Mouse (Mus musculus) layer of hippocampus, adult 8-10 months (tissue): ENCODE results near the gene Cntrob. TPM values are rescaled to one million over a fixed set of nuclear protein-coding genes. Genes with fewer than 3 reads are reported as not detected.

Experiments used
- DNase-seq, 2 experiments: peaks; one replicate each; pipeline ENCODE4 v3.0.0; 2022; ENCODE audit warnings: low spot score in 2 of 2
- total RNA-seq, 4 experiments: library from RNA; stranded (reverse); gene quantifications; 2 replicates each; pipeline ENCODE4 v1.2.4; 2022

The Cntrob gene
- total RNA-seq, 4 experiments from 2014 or later = 12.4 to 17.2 (median 15.5) TPM

DNA sequence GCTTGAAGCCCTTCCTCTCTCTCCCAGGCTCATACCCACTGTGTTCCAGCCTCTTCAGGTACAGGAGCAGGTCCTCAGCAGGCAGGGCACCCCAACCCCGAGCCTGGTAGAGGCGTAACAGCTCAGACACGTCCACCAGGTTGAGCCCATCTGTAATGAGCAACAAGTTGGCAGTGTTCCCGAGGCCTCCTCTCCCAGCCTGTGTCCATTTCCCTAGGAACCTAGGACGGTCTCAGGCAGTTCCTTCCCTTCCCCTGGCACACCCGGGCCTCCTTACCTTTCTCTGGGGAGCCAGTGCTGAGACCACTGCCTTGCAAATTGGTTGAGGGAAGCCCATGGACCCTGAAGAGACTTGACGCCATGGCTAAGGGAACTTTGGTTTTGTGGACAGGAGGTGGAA, 20.8 kb downstream of the Cntrob start:
- no peak for DNase-seq

DNA sequence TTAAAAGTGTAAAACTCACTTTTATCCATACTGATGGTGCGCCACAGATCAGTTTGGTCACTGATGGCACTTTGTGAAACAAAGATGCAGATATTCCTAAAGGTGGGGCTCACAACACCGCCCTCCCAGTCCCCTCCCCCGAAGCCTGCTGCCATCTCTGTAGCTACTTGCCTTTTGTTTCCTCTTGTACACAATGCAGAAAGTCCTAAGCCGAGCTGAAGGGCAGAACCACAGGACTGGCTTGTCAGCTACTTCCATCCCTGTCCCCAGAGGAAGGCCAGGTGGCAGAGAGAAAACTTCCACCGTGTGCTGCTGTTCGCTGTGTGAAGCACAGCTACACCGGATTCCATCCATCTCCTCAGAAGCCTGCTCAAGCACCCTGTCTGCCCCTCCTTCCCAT, 25.3 kb downstream of the Cntrob start:
- no peak for DNase-seq

DNA sequence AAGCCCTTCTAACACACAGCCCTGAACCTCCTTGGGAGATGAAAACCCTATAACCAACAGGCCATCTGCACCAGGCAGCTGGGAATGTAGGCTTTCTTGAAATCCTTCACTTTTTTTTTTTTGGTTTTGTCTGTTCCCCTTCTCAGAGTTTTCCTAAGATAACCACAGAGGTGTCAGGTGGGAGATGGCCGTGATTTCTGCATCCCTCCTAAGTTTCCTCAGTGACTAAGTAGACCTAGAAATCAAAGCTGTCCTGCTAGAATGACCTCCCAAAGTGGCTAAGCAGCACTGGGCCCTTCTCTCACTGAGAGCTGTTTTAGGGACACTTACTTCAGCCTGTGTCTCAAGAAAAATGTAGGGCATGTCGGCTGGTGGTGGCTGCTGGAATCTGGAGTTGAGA, 25.8 kb downstream of the Cntrob start:
- DNase-seq = no peak

DNA sequence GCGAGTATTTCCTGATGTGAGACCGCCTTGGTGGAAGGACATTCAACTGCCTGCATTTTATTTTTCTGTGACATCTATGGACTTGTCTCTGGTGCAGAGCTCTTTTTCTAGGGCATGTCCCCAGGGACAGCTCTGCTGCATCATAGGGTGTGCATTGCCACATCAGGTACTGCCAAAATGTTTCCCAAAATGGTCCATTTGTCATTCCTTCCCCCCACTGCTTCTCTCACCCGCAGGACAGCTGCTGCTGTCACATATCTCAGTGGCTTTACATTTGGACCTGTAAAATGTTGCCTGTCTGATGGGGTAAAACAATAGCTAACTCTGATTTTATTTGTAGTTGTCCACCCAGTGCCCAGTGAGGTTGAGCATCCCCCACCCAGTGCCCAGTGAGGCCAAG, 28.3 kb downstream of the Cntrob start:
- no peak for DNase-seq

DNA sequence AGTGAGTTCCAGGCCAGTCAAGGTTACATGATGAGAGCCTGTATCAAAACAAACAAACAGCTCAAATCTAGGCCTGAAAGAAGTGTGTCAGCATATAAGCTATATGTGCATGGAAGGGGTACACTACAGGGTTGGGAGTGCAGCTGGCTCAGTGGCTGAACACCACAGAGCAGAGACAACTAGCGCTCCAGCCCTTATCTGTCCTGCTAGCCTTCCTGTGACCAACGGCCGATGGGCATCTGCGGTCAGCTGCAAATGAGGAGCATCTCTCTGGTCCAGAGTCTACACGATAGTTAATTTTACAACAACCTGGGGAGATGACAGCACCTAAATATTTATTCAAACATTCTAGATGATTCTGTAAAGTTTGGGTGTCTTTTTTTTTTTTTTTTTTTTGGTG, 32.5 kb downstream of the Cntrob start:
- DNase-seq = no peak

DNA sequence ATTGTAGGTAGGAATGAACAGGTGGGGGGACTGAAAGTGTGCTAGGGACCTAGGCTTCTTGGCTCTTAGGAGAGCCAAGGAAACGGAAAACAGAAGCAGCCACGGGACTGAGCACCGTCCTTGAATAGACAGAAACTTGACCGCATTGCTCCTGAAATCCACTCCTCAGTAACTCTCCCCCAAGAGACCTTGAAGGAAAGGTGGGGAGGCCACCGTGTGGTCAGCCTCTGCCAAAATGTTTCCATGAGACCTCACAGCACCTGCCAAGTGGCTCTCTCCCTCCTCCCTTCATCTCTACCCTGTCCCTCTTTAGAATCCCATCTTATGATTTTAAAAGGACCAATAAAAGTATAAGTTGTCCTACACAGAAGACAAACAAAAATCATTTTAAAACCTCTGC, 46.3 kb downstream of the Cntrob start:
- no peak for DNase-seq

DNA sequence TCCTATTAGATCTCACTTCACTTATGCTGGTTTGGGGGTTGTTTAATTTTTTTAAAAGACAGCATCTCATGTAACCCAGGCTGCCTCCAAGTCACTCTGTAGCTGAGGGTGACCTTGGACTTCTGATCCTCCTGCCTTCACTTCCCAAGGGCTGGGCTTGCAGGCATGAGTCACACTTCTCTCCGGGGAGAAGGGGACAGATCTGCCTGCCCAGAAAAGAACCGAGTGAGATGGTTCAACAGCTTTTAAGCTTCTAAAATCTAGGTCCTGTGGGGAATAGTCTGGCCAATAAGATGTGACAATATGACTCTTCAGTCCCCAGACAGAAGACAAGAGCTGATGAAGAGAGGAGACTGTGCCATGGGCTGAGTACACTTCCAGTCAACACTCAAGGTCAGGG, 47.5 kb downstream of the Cntrob start:
- no peak for DNase-seq

DNA sequence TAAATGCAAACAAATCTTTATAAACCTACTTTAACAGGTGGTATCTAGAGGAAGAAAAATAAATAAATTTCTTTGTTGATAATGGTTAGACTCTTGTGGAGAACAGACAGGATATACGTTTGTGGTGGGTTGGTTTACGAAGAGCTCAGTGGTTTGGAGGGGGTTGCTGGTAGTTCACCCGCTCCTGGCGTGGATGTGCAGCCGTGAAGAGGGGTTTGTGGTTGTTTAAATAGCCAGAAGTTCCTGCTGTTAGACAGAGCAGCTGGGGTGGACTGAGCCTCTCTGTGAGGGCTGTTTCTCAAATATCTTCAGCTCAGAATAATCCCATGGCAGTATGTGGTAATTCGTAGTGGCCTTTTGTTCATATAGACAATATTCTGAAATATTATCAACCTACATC, 47.9 kb downstream of the Cntrob start:
- no peak for DNase-seq

DNA sequence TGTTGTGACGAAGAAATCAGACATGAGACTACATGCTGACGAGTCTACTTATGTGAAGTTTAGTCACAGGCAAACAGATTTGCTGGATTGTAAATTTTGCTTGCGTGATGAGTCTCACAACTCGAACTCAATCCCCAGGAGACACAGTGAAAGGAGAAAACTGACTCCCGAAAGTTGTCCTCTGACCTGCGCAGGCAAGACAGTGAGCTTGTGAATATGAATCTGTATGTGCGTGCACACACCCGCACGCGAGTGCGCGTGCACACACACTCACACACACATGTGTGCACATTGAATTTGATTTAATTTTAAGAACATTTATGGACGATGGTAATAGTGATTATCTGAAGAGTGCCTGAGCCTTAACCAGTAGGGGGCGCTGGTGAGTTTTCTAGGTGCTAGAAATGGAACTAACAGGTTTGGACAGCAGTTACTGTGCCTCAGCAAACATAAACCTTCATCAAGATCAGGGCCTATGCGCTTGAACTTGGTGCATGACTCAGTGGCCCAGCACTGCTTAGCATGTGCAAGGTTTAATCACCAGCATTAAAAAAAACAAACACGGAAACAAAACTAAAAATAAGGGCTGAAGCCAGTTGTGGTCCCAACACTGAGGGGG, 51.3 kb downstream of the Cntrob start:
- DNase-seq = peak in 1 of 2 experiments; percentile 85

DNA sequence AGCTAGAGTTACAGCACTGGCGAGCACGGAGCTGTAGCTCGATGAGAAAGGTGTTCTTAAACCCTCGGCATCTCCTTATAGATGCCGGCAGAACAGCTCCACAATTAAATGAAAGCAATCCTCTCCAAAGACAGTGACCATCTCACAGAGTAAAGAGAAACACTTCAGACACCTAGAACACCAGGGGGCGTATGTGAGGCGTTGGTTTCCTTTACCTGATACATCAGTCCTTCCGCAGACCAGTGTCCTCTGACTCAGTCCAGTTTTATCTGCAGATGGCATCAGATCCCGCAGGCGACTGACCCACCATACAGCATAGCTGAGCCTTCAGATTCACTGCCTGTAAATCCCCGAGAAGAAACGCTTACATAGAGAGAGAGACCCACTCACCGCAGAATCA, 54.0 kb downstream of the Cntrob start:
- peak in 1 of 2 experiments; percentile 63 for DNase-seq

DNA sequence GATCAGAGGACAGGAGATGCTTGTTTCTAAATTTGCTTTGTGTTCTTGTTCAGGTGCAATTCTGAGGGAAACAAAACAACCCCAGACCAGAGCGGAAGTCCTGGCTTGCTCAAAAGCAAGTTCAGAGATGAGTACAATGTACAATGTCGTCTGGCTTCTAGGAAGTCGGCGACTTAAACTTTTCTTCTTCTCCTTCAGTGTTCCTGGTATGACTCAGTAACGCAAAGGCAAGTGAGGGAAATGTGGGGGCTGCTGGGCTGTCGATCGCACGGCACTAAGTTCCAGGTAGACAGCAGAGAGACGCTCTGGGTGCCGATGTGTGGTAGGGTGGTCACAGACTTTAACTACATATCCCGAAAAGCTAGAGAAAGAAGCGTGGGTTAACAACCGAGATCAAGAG, 55.5 kb downstream of the Cntrob start:
- no peak for DNase-seq

DNA sequence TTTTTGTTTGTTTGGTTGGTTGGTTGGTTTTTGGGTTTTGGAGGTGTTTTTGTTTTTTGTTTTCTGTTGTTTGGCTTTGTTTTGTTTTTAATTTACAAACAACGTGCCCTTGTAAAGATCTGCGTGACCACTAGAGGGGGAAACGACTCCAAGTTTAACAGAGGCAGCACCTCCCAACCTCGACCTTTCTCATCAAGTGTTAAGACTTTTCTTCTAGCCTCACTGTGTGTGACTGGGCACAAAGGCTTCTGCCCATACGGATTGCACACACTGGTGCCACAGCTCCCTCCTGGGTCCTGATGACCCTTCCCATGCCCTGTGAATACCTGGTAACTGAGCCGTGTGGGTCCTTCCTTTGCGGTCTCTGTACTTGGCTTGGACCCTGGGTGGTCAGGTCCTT, 56.2 kb downstream of the Cntrob start:
- DNase-seq = no peak

DNA sequence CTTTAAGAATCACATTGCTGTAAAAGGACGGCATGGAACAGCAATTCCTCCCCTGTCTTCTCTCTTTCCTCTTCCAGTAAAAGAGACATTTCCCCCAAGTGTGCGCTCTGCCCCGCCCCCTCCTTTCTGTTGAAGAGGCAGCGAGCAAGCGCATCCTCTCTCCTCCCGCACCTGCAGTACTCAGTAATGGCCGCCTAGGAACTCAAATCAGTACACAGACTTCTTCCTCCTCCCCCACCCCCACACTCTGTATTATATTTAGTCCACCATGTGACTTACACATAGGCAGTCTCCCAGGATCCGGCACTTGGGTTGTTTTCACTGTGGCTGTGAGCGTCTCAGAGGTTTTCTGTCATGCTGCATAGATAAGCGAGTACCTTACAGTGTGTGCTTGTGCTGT, 57.3 kb downstream of the Cntrob start:
- DNase-seq = peak; percentile 70 to 79

DNA sequence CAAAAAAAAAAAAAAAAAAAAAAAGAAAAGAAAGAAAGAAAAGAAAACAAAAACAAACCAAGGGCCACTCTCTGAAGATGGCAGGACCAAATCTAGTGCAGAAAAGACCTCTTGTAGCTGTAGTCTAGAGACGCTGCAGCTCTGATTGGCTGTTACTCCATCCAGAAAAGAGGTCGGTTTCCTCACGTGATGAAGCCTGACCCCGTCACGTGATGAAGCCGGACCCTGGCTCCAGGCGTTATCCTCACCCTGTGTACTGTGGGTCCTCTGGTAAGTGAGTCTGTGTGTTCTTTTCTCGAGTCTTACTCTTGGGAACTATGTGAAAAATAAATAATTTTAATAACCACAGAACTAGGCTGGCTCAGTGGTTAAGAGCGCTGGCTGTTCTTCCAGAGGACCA, 58.2 kb downstream of the Cntrob start:
- no peak for DNase-seq

DNA sequence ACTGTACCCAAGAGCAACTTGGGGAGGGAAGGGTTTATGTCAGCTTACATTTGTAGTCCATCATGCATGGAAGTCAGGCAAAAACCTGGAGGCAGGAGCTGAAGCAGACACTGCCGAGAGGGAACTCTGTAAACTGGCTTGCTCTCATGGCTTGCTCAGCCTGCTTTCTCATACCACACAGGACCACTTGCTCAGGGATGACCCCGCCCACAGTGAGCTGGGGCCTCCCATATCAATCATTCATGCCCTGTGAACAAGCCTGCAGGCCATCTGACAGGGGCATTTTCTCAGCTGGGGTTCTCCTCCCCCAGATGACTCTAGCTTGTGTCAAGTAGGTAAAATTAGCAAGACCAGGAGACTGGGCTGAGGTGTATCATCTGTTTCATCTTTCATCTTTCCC, 59.3 kb downstream of the Cntrob start:
- no peak for DNase-seq

DNA sequence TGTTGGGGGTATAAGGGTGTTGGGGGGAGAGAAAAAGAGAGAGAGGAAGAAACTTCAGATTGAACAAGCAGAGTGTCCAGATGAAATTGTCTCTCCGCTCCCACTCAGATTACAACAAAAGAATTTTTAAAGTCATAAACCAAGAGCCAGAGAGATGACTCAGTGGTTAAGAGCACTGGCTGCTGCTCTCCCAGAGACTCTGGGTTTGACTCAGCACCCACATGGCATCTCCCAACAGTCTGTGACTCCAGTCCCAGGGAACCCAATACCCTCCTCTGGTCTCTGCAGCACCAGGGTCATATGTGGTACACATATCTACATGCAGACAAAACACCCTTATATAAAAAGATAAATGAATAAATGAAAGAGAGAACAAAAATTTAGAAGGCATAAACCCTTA, 63.5 kb downstream of the Cntrob start:
- no peak for DNase-seq

DNA sequence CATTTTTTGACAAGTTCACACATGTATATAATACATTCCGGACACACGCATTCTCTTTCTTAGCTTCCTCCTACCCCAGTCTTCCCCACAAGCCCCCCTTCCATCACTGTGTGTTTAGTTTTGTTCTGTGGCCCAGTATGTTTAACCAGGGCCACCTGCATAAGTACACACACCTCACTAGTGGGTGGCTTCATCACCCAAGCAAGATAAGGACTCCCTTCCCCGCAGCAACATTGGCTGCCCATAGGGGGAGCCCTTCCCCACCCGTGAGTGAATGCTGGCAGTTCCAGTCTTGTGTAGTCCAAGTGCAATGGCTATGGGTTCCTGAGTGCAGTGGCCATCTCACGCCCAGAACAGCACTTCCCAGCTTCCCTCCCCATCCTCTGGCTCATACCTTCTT, 65.3 kb downstream of the Cntrob start:
- DNase-seq = no peak

DNA sequence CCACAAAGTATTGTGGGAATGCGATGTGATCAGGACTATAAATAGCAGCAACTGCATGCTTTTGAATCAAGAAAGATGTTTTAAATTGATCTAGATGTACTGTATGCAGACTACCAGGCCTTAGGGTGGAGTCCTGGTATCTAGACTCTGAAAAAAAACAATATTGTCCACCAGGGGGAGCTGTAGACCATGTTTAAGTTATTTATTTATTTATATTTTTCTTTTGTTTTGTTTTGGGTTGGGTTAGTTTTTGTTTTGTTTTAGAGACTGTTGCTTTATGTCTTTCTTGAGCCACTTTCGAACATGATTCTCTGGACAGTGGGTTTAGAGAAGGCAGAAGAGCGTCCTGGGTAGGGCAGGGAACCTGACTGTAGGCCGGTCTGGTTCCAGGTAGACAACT, 65.8 kb downstream of the Cntrob start:
- DNase-seq = no peak

DNA sequence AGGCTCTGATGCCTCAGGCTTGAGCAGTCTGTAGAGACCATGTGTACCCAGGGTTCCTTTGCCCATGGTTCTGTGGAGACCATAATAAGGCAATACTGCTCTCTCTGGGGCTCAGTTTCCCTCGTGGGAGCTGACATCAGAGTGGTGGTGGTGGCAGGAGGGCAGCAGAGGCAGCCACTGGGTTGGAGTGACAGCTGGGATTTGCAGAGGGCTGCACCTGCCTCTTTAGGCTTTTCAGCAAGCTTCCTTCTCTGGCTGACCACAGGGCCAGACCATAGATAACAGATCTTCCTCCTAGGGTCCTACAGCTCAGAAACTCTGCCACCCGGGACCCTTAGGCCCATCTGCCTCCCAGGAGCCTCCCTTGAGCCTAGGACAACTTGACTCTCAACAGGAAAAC, 66.5 kb downstream of the Cntrob start:
- DNase-seq = no peak

DNA sequence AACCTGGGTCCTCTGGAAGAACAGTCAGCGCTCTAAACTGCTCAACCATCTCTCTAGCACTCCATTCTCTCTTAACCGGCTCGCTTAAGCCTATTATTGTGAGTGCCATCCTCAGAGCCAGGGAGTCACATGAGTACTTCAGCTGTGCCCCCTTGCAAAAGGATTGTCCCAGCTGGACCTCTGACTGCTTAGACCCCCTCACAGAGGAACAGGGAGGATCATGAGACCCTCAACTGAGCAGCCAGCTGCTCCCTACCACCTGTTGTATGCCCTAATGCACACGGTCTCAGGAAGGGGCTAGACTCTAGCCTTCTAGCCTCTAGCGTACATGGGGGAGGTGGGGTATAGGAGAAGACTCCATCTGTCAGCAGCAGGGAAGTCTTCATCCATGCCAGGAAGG, 68.8 kb downstream of the Cntrob start:
- DNase-seq = no peak

DNA sequence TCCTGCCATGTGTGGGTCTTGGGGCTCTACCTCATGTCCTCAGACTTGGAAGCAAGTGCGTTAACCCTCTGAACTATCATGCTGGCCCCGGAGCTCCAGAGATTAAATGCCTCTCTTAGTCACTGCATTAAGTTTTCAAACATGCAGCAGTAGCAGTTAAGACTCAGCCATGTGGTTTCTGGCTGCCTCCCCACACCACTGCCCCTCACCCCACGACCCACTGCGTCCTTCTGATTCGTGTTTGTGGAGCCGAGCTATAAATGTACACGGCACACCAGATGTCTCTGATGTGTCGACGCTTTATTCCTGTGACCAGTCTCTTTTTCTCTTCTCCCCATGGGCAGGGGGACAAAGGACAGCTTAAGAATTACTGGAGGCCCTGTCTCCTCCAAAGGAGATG, 70.4 kb downstream of the Cntrob start:
- no peak for DNase-seq

DNA sequence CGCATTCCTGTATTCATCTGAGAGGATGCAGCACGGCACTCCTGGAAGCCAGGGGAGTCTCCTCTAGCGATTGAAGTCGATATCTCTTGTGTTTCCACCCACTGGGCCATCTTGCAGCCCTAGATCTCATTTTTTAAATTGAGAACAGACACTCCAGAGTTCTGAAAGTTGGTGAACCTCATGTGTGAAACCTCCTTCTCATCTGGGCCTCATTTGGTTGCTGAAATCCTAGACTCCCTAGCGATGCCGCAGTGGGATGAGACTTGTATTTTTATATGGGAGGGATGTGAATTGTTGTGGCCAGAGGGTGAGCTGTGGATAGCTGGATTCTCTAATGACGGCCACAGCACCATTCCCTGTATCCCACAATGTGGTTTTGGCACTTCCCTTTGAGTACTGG, 71.6 kb downstream of the Cntrob start:
- no peak for DNase-seq

DNA sequence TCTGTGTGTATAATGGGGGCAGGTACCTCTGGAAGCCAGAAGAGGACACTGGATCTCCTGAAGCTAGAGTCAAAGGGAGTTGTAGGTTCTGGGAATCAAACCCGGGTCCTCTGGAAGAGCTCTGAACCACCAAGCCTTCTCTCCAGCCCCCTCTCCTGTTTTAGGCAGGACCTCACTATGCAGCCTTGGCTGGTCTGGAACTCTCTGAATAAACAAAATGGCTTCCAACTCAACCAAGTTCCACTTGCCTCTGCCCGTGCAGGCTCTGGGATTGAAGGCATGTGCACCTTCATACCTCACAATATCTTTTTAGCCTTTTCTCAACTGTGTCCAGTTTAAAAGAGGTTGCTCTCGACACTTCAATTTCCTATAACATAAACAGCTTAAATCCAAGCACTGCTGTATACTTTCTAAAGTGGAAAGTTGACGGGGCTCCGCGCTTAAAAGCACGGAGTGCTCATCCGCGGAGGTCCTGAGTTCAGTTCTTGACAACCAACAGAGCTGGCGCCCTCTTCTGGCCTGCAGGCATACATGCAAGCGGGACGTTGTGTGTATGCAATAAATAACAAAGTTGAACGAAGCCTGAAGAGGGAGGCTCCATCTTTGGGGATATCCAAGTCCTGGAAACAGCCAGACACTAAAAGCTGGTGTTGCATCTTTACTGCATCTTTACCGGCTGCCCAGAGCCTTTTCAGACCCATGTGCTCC, 72.3 kb downstream of the Cntrob start:
- no peak for DNase-seq

DNA sequence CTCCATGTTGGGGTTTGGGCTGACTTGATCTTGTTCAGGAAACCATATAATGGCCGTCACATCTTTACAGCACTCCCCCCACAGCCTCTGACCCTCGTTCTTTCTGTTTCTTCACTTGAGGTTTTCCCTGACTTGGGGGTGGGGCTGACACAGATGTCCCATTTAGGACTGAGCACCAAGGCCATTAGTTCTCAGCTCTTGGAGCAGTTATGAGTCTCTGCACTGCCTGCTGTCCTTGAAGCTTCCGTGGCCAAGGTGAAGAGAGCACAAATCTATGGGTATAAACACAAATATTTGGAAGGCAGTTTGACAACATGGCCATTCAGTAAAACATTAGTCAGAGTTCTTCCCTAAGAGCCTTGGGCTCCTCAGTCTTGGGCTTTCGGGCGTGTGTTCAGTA, 73.5 kb downstream of the Cntrob start:
- DNase-seq = no peak
